Mouse (Mus musculus) gastrocnemius, adult 2 months (tissue): Measurements from ENCODE around the gene Grb2. TPM values are rescaled to one million over a fixed set of nuclear protein-coding genes. Genes with fewer than 3 reads are reported as not detected.

Source experiments
- DNase-seq: peaks from one replicate; pipeline ENCODE4 v3.0.0; 2022
- H3K27ac ChIP-seq: fragments of 200-600 bp; 2 replicates; pipeline ENCODE4 v1.8.1; 2022; ENCODE audit warnings: mild to moderate bottlenecking
- H3K4me3 ChIP-seq: fragments of 200-600 bp; 2 replicates; pipeline ENCODE4 v1.8.1; 2022; ENCODE audit warnings: mild to moderate bottlenecking, moderate library complexity
- CTCF ChIP-seq: fragments of 200-600 bp; IDR thresholded peaks from 2 replicates; pipeline ENCODE4 v1.8.1; 2022; ENCODE audit warnings: antibody characterized with exemption, mild to moderate bottlenecking, moderate library complexity
- intact Hi-C: fragments of 180-260 bp; cut with DNase I; formaldehyde crosslinking; loops from one replicate; pipeline ENCODE4 v1.15.1; 2025
- total RNA-seq, 2 experiments: library from RNA; stranded (reverse); gene quantifications; 2 replicates each; pipeline ENCODE4 v1.2.3; 2021

The Grb2 gene
- total RNA-seq, 2 experiments from 2014 or later = 60.3 to 74.7 TPM

- TF ChIP-seq CTCF = no peak
- Histone ChIP-seq H3K27ac (no peak overlapping the region), H3K4me3 (no peak overlapping the region)
- no peak for DNase-seq
- intact Hi-C loops = loop anchor here (10.0 kb wide), 1 partner anchor 186 kb away; the partner anchor contains the start of gene Atp5h
Observed at GRCm38 (mm10) chr11:115601174-115601573, 107.2 kb downstream of the Grb2 start.

GRCm38 (mm10) chr11:115600743-115601142, 107.7 kb downstream of the Grb2 start:
- Histone ChIP-seq H3K4me3 (no peak overlapping the region), H3K27ac (no peak overlapping the region)
- intact Hi-C loops = loop anchor here (10.0 kb wide), 1 partner anchor 186 kb away; the partner anchor contains the start of gene Atp5h
- no peak for TF ChIP-seq CTCF
- DNase-seq = peak; percentile 11

- TF ChIP-seq CTCF = no peak
- peak; percentile 10 for DNase-seq
- H3K27ac ChIP-seq = peak overlapping the region; percentile 5; the same call in 1 of the 2 replicates
- intact Hi-C loops = loop anchor here (10.0 kb wide), 1 partner anchor 185 kb away; the partner anchor contains the start of gene Atp5h
- H3K4me3 ChIP-seq = no peak overlapping the region
Observed at GRCm38 (mm10) chr11:115599722-115600121, 108.7 kb downstream of the Grb2 start.

GRCm38 (mm10) chr11:115598309-115598708, 110.1 kb downstream of the Grb2 start:
- no peak overlapping the region for H3K27ac ChIP-seq
- DNase-seq = no peak
- no peak for TF ChIP-seq CTCF
- H3K4me3 ChIP-seq = no peak overlapping the region
- intact Hi-C loops = no loop called here

- H3K4me3 ChIP-seq = no peak overlapping the region
- intact Hi-C loops = no loop called here
- peak; percentile 18; the same call in 1 of the 2 replicates for TF ChIP-seq CTCF
- DNase-seq = no peak
- no peak overlapping the region for H3K27ac ChIP-seq
Observed at GRCm38 (mm10) chr11:115595209-115595608, 113.2 kb downstream of the Grb2 start.

Other genes with a start within 250 kb of the Grb2 start
- not detected for gene Slc16a5, start 246.1 kb downstream of the Grb2 start, total RNA-seq
- gene Armc7, start 232.9 kb downstream of the Grb2 start, total RNA-seq = under 1 TPM; 0.95 to 0.99 TPM
- gene Nt5c, start 216.7 kb downstream of the Grb2 start, total RNA-seq = 1 to 10 TPM; 5.8 to 7.7 TPM
- gene Jpt1, start 194.2 kb downstream of the Grb2 start, total RNA-seq = 10 to 100 TPM; 38.4 to 40.9 TPM
- gene Sumo2, start 172.3 kb downstream of the Grb2 start, total RNA-seq = 100 to 1,000 TPM; 138 to 164 TPM
- gene Nup85, start 144.2 kb downstream of the Grb2 start, total RNA-seq = 10 to 100 TPM; 17.2 to 18.6 TPM
- 10 to 100 TPM; 66.8 to 88.5 TPM for gene Mrps7, start 104.7 kb downstream of the Grb2 start, total RNA-seq
- gene Gga3, start 104.5 kb downstream of the Grb2 start, total RNA-seq = 10 to 100 TPM; 18.8 to 20.7 TPM
- gene Mif4gd, start 95.6 kb downstream of the Grb2 start, total RNA-seq = 10 to 100 TPM; 46.0 to 55.0 TPM
- 10 to 100 TPM; 43.1 to 51.5 TPM for gene Slc25a19, start 80.3 kb downstream of the Grb2 start, total RNA-seq
- gene Tmem94, start 56.8 kb upstream of the Grb2 start, total RNA-seq = 10 to 100 TPM; 90.6 to 99.5 TPM
- 10 to 100 TPM; 14.5 to 19.2 TPM for gene Caskin2, start 105.0 kb upstream of the Grb2 start, total RNA-seq
- gene Tsen54, start 106.1 kb upstream of the Grb2 start, total RNA-seq = 1 to 10 TPM; 6.2 to 6.9 TPM
- 1 to 10 TPM; 8.3 to 9.8 TPM for gene Llgl2, start 115.5 kb upstream of the Grb2 start, total RNA-seq
- gene Myo15b, start 149.8 kb upstream of the Grb2 start, total RNA-seq = not detected
- under 1 TPM; 0.23 to 0.89 TPM for gene Smim5, start 191.4 kb upstream of the Grb2 start, total RNA-seq
- not detected for gene Smim6, start 203.4 kb upstream of the Grb2 start, total RNA-seq
- 10 to 100 TPM; 12.1 to 13.4 TPM for gene Sap30bp, start 224.7 kb upstream of the Grb2 start, total RNA-seq
- gene Recql5, start 224.9 kb upstream of the Grb2 start, total RNA-seq = 1 to 10 TPM; 7.5 to 8.6 TPM